Mouse (Mus musculus) intestine, embryonic 14.5 days (tissue): Measurements from ENCODE around the gene Rnd2. TPM values are rescaled to one million over a fixed set of nuclear protein-coding genes. Genes with fewer than 3 reads are reported as not detected.
"Not testable (repeated sequence)": the region's sequence is repeated elsewhere in the genome, so short reads cannot be mapped to it uniquely, and the experiment has no call there.

ENCODE experiments used
- ATAC-seq: fragments of 200-750 bp; cut with Nextera tagmentation; replicated peaks from 2 replicates; pipeline ENCODE4 v1.8.0; 2017; ENCODE audit warnings: low read depth, moderate number of reproducible peaks, moderate TSS enrichment, moderate library complexity; ENCODE audit not compliant: low FRiP score, low TSS enrichment
- DNase-seq: peaks from one replicate; pipeline ENCODE4 v3.0.0-alpha.2; 2018; ENCODE audit warnings: low spot score
- H3K27ac ChIP-seq: fragments of 300-500 bp; sonication (generic); 2 replicates; pipeline ENCODE4 v1.5.1; 2014; ENCODE audit warnings: low read depth, mild to moderate bottlenecking, control low read depth
- H3K27me3 ChIP-seq: fragments of 300-500 bp; sonication (generic); replicated peaks from 2 replicates; pipeline ENCODE4 v1.6.1; 2014; ENCODE audit warnings: low read length, control low read depth; ENCODE audit not compliant: control insufficient read depth, insufficient read depth
- H3K36me3 ChIP-seq: fragments of 300-500 bp; sonication (generic); 2 replicates; pipeline ENCODE4 v1.6.1; 2014; ENCODE audit warnings: low read length, control low read depth; ENCODE audit not compliant: control insufficient read depth, insufficient read depth
- H3K4me1 ChIP-seq: fragments of 300-500 bp; sonication (generic); replicated peaks from 2 replicates; pipeline ENCODE4 v1.6.1; 2014; ENCODE audit warnings: low read length, control low read depth, mixed read lengths; ENCODE audit not compliant: control insufficient read depth, insufficient read depth
- H3K4me2 ChIP-seq: fragments of 300-500 bp; sonication (generic); 2 replicates; pipeline ENCODE4 v1.6.1; 2014; ENCODE audit warnings: low read length
- H3K4me3 ChIP-seq: fragments of 300-500 bp; sonication (generic); 2 replicates; pipeline ENCODE4 v1.5.1; 2014; ENCODE audit warnings: low read depth, low read length, control low read depth, mixed read lengths
- H3K9ac ChIP-seq: fragments of 300-500 bp; sonication (generic); 2 replicates; pipeline ENCODE4 v1.6.1; 2014; ENCODE audit warnings: mild to moderate bottlenecking, low read length
- H3K9me3 ChIP-seq: fragments of 300-500 bp; sonication (generic); 2 replicates; pipeline ENCODE4 v1.6.1; 2016; ENCODE audit warnings: low read length, control low read depth; ENCODE audit not compliant: control insufficient read depth
- WGBS: fragments of 180-500 bp; shearing (Covaris S2); extraction: QIAGEN DNeasy Blood & Tissue Kit; methylation state at CpG from one replicate; pipeline ENCODE4 v1.1.7; 2014; 5-methylcytosine and 5-hydroxymethylcytosine counted together
- polyA plus RNA-seq: library from polyadenylated mRNA; unstranded; fragments of >200 nt; fragmentation: Nextera tagmentation; extraction: Ambion mirVana; gene quantifications from 2 replicates; pipeline ENCODE4 v1.2.1, GENCODE M21; 2014

The Rnd2 gene
- polyA plus RNA-seq, 1 experiment from 2014 or later, result 16.7 TPM

DNA sequence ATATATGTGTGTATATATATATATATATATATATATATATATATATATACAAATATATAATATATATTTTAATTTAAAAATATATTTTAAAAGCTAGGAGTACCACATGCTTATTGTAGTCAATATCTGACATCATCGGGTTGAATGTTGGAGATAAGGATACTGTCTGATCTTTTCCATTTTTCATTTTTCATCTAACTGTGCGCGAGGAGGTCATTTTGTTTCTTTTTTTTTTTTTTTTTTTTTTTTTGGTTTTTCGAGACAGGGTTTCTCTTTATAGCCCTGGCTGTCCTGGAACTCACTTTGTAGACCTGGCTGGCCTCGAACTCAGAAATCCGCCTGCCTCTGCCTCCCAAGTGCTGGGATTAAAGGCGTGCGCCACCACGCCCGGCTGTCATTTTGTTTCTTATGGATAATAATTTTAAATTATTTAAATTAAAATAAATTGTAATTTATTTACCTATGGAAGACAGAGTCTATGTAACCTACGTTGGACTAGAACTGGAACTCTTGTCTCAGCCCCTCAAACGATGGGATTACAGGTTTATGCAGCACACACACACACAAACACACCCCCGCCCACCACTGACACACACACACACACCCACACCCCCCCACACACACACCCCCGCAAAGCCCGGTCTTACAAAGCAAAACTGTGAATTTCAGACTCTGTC lies 23.2 kb upstream of the Rnd2 start:
- not testable (repeated sequence) for H3K9ac ChIP-seq, H3K27ac ChIP-seq, DNase-seq, H3K9me3 ChIP-seq, H3K27me3 ChIP-seq
- Histone ChIP-seq H3K4me1 (peaks cover 13% of the 10 kb centered on the region), H3K36me3 (peaks cover 30% of the 10 kb centered on the region), H3K4me2 (peak overlapping the region; percentile 42), H3K4me3 (peak overlapping the region; percentile 100; the same call in 1 of the 2 replicates)
- peak; percentile 53; the same call in 1 of the 2 replicates for ATAC-seq
- 34% methylated on average over 15 of the region's 15 CpGs for WGBS

- Histone ChIP-seq H3K27me3 (no peaks in the 10 kb centered on the region), H3K9me3 (no peaks in the 10 kb centered on the region), H3K4me2 (peak within 1 kb of the TSS; percentile 95), H3K4me1 (peaks cover 13% of the 10 kb centered on the region), H3K4me3 (peak within 1 kb of the TSS; percentile 100), H3K27ac (peak within 1 kb of the TSS; percentile 86), H3K9ac (peak within 1 kb of the TSS; percentile 94), H3K36me3 (peaks cover 30% of the 10 kb centered on the region)
- DNase-seq (peak; percentile 94), ATAC-seq (peak; percentile 95)
- WGBS, result under 1% methylated on average over 42 of the region's 42 CpGs
These were observed 22.6 kb upstream of the Rnd2 start, which contains the start of gene Rpl27 for GRCm38 (mm10) chr11:101442127-101442693. Gene Rpl27 (plus strand): TSS chr11:101442298.

GRCm38 (mm10) chr11:101442760-101443159 lies 22.0 kb upstream of the Rnd2 start:
- H3K27ac ChIP-seq, result peak overlapping the region; percentile 86
- H3K27me3 ChIP-seq, result no peaks in the 10 kb centered on the region
- peaks cover 30% of the 10 kb centered on the region for H3K36me3 ChIP-seq
- ATAC-seq (no peak), DNase-seq (no peak)
- peak overlapping the region; percentile 100 for H3K4me3 ChIP-seq
- under 1% methylated on average over 14 of the region's 14 CpGs for WGBS
- peaks cover 13% of the 10 kb centered on the region for H3K4me1 ChIP-seq
- H3K9me3 ChIP-seq, result no peaks in the 10 kb centered on the region
- H3K9ac ChIP-seq, result peak overlapping the region; percentile 94
- peak overlapping the region; percentile 95 for H3K4me2 ChIP-seq

DNA sequence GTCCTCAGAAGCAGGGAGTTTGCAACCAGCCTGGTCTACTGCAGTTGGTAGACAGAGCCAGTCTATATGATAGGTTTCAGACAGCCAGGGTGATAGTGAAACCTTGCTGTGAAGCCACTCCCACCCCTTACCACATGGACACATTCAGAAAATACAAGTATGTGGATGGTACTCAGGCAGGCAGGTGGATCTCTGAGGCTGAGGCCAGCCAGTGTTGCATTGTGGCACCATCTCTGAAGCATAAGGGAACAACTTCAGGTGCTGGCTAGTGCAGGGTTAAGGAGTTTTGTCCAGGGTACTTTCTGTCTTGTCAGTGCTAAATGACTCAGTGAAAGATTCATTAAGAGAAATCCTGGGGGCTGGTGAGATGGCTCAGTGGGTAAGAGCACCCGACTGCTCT lies 18.5 kb upstream of the Rnd2 start:
- Histone ChIP-seq H3K4me3 (no peak overlapping the region), H3K4me2 (no peak overlapping the region), H3K36me3 (peaks cover 30% of the 10 kb centered on the region), H3K4me1 (peaks cover 15% of the 10 kb centered on the region), H3K9ac (no peak overlapping the region), H3K27me3 (no peaks in the 10 kb centered on the region), H3K27ac (no peak overlapping the region), H3K9me3 (no peaks in the 10 kb centered on the region)
- no peak for ATAC-seq
- WGBS, result 76% methylated on average over 1 of the region's 1 CpGs
- no peak for DNase-seq

DNA sequence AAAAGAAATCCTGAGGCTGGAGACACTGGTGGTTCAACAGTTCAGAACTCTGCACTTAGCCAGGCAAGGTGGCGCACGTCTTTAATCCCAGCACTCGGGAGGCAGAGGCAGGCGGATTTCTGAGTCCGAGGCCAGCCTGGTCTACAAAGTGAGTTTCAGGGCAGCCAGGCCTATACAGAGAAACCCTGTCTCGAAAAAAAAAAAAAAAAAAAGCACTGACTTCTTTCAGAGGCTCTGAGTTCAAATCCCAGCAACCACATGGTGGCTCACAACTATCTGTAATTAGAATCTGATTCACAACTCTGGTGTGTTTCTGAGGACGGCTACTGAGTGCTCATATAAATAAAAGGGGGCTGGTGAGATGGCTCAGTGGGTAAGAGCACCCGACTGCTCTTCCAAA lies 17.9 kb upstream of the Rnd2 start:
- not testable (repeated sequence) for H3K27ac ChIP-seq, H3K4me3 ChIP-seq, H3K4me2 ChIP-seq, ATAC-seq, DNase-seq, H3K9me3 ChIP-seq, H3K9ac ChIP-seq, H3K27me3 ChIP-seq
- H3K4me1 ChIP-seq, result peaks cover 15% of the 10 kb centered on the region
- peaks cover 30% of the 10 kb centered on the region for H3K36me3 ChIP-seq
- 92% methylated on average over 8 of the region's 8 CpGs for WGBS

GRCm38 (mm10) chr11:101447786-101448185 lies 17.0 kb upstream of the Rnd2 start:
- Histone ChIP-seq H3K4me1 (peaks cover 15% of the 10 kb centered on the region), H3K4me2 (peak overlapping the region; percentile 50; the same call in 1 of the 2 replicates), H3K9ac (no peak overlapping the region), H3K9me3 (no peaks in the 10 kb centered on the region), H3K27me3 (no peaks in the 10 kb centered on the region), H3K4me3 (peak overlapping the region; percentile 39; the same call in 1 of the 2 replicates), H3K27ac (peak overlapping the region; percentile 44), H3K36me3 (peaks cover 30% of the 10 kb centered on the region)
- WGBS, result 81% methylated on average over 5 of the region's 5 CpGs
- no peak for ATAC-seq
- DNase-seq, result no peak

GRCm38 (mm10) chr11:101448274-101448746 lies 16.5 kb upstream of the Rnd2 start, which contains the start of gene Ifi35:
Gene Ifi35 (plus strand): TSS chr11:101448407.
- DNase-seq, result peak; percentile 78

DNA sequence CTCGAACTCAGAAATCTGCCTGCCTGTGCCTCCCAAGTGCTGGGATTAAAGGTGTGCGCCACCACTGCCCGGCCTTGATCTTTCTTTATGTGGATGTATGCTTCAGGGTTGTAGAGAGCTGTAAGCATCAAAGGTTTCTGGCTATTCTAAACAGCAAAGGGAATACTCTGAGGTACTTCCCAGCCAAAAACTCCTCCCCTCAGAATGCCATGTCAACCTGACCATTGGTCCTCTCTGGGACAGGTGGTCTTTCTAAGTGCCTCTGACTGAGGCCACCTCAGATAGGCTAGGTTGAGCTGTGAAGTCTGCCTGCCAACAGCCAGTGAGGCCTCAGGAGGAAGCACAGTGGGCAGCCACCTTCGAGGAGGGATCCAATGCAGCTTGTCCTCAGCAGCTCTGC lies 15.9 kb upstream of the Rnd2 start:
- Histone ChIP-seq H3K4me1 (peaks cover 6% of the 10 kb centered on the region), H3K27me3 (no peaks in the 10 kb centered on the region), H3K9me3 (no peaks in the 10 kb centered on the region), H3K9ac (no peak overlapping the region), H3K4me2 (peak overlapping the region; percentile 50), H3K4me3 (peak overlapping the region; percentile 39), H3K36me3 (peaks cover 21% of the 10 kb centered on the region), H3K27ac (peak overlapping the region; percentile 44; the same call in 1 of the 2 replicates)
- WGBS, result 80% methylated on average over 4 of the region's 4 CpGs
- ATAC-seq (0 out of 2 replicates have a peak, but pooled peaks have one; percentile 1), DNase-seq (no peak)

More at GRCm38 (mm10) chr11:101448274-101448746, 16.5 kb upstream of the Rnd2 start, which contains the start of gene Ifi35:
- H3K36me3 ChIP-seq, result peaks cover 27% of the 10 kb centered on the region
- no peaks in the 10 kb centered on the region for H3K9me3 ChIP-seq
- H3K4me3 ChIP-seq, result peak within 1 kb of the TSS; percentile 39
- H3K4me2 ChIP-seq, result peak within 1 kb of the TSS; percentile 50
- peak within 1 kb of the TSS; percentile 44 for H3K27ac ChIP-seq
- WGBS, result 24% methylated on average over 10 of the region's 10 CpGs
- peak; percentile 47 for ATAC-seq
- no peaks in the 10 kb centered on the region for H3K27me3 ChIP-seq
- peaks cover 11% of the 10 kb centered on the region for H3K4me1 ChIP-seq
- H3K9ac ChIP-seq, result peak within 1 kb of the TSS; percentile 42
